Mouse (Mus musculus) ES-E14 (cell line): ENCODE data around the gene Pou6f1.

Experiments
- CHD2 ChIP-seq: IDR thresholded peaks from 2 replicates; pipeline ENCODE4 v1.6.1; 2014; ENCODE audit warnings: mild to moderate bottlenecking, low read depth, low read length, inconsistent platforms
- HCFC1 ChIP-seq: IDR thresholded peaks from 2 replicates; pipeline ENCODE4 v1.6.1; 2012; ENCODE audit warnings: low read length, inconsistent platforms, borderline replicate concordance; ENCODE audit not compliant: insufficient read depth
- MAFK ChIP-seq: IDR thresholded peaks from 2 replicates; pipeline ENCODE4 v1.6.1; 2014; ENCODE audit warnings: mild to moderate bottlenecking, low read depth, low read length, inconsistent platforms; ENCODE audit not compliant: insufficient read depth
- ZC3H11A ChIP-seq: IDR thresholded peaks from 2 replicates; pipeline ENCODE4 v1.6.1; 2012; ENCODE audit warnings: low read depth, mild to moderate bottlenecking, inconsistent platforms, low read length, borderline replicate concordance
- ZNF384 ChIP-seq: IDR thresholded peaks from 2 replicates; pipeline ENCODE4 v1.6.1; 2012; ENCODE audit warnings: low read depth, low read length, inconsistent platforms

DNA sequence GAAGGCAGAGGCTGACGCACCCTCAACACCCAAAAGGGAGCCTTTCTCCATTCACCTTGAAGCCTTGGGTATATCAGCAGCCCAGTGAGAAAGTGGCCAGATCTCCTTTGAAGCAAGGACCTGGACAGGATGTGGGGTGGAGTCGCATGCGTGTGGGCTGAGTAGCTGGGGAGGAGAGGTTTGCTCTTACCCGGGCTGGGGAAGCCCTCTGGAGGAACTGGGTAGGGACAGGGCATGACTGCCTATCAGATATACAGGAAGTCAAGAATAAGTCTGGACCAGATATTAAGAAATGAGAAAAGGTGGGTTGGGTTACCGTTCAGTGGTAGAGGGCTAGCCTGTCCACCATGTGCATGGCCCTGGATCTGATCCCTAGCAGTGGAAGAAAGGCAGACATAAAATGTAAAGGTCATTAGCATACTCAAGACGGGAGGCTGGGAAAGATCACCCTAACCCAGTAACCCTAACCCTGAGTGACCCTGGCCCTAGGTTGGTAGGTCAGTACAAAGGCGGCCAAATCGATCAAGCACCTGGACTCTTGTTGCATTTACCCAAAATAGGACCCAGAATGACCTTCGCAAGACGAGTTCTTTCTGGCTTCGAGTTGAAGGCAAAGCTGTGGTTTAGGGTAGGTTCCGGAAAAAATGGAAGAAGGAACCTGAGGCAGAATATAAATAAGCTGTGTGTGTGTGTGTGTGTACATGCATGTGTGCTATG, 31.8 kb upstream of the Pou6f1 start:
- TF ChIP-seq ZC3H11A (no peak), MAFK (no peak), CHD2 (no peak), HCFC1 (no peak), ZNF384 (no peak)
